Mouse (Mus musculus): ENCODE results near the gene Cul5. TPM values are rescaled to one million over a fixed set of nuclear protein-coding genes. Genes with fewer than 3 reads are reported as not detected.
A peak's percentile ranks its signal among the peaks of the same experiment; 100 is the strongest.

Gene Cul5
- 13.6 and 15.7 TPM in 2 replicates for polyA plus RNA-seq (2012; rRNA removed)

GRCm38 (mm10) chr9:53669680-53670219 lies at the start of gene Cul5:
Gene Cul5, minus strand, starts transcription at chr9:53670014.
- DNase-seq (ENCODE audit: low spot score): no peak

GRCm38 (mm10) chr9:53705992-53706696 lies 36.3 kb upstream of the Cul5 start, which contains the start of gene Rab39:
Gene Rab39, minus strand, starts transcription at chr9:53706232.
- peak; percentile 30 for DNase-seq (ENCODE audit: low spot score)

GRCm38 (mm10) chr9:53705491-53705991 lies 35.7 kb upstream of the Cul5 start:
- no peak for DNase-seq (ENCODE audit: low spot score)

GRCm38 (mm10) chr9:53702991-53703390 lies 33.2 kb upstream of the Cul5 start:
- DNase-seq (ENCODE audit: low spot score): no peak

GRCm38 (mm10) chr9:53700496-53700895 lies 30.7 kb upstream of the Cul5 start:
- no peak for DNase-seq (ENCODE audit: low spot score)

- no peak for DNase-seq (ENCODE audit: low spot score)
These were observed 26.0 kb upstream of the Cul5 start for GRCm38 (mm10) chr9:53695846-53696245.

GRCm38 (mm10) chr9:53693718-53694117 lies 23.9 kb upstream of the Cul5 start:
- no peak for DNase-seq (ENCODE audit: low spot score)

- DNase-seq (ENCODE audit: low spot score): no peak
These were observed 22.2 kb upstream of the Cul5 start for GRCm38 (mm10) chr9:53691745-53692670.

- DNase-seq (ENCODE audit: low spot score): no peak
These were observed 11.0 kb upstream of the Cul5 start for GRCm38 (mm10) chr9:53680851-53681250.

- no peak for DNase-seq (ENCODE audit: low spot score)
These were observed 7.1 kb upstream of the Cul5 start for GRCm38 (mm10) chr9:53676921-53677320.

- no peak for DNase-seq (ENCODE audit: low spot score)
These were observed 3.8 kb upstream of the Cul5 start for GRCm38 (mm10) chr9:53673571-53673970.

- DNase-seq (ENCODE audit: low spot score): peak; percentile 98
These were observed 2.7 kb downstream of the Cul5 start for GRCm38 (mm10) chr9:53667020-53667669.

- DNase-seq (ENCODE audit: low spot score): no peak
These were observed 3.2 kb downstream of the Cul5 start for GRCm38 (mm10) chr9:53666665-53667019.

- DNase-seq (ENCODE audit: low spot score): no peak
These were observed 4.4 kb downstream of the Cul5 start for GRCm38 (mm10) chr9:53665428-53665827.

- DNase-seq (ENCODE audit: low spot score): no peak
These were observed 5.0 kb downstream of the Cul5 start for GRCm38 (mm10) chr9:53664819-53665218.

GRCm38 (mm10) chr9:53634796-53635195 lies 35.0 kb downstream of the Cul5 start:
- no peak for DNase-seq (ENCODE audit: low spot score)

GRCm38 (mm10) chr9:53615246-53615645 lies 54.6 kb downstream of the Cul5 start:
- DNase-seq (ENCODE audit: low spot score): no peak

GRCm38 (mm10) chr9:53614286-53614685 lies 55.5 kb downstream of the Cul5 start:
- no peak for DNase-seq (ENCODE audit: low spot score)

- peak; percentile 96 for DNase-seq (ENCODE audit: low spot score)
These were observed 59.6 kb downstream of the Cul5 start, which contains the start of gene Acat1 for GRCm38 (mm10) chr9:53609968-53610781. Gene Acat1, minus strand, starts transcription at chr9:53610382.

GRCm38 (mm10) chr9:53609306-53609967 lies 60.4 kb downstream of the Cul5 start:
- DNase-seq (ENCODE audit: low spot score): no peak
